Mouse (Mus musculus) G1E (cell line): Measurements from ENCODE around the gene Brca2. TPM values are rescaled to one million over a fixed set of nuclear protein-coding genes. Genes with fewer than 3 reads are reported as not detected.
A peak's percentile ranks its signal among the peaks of the same experiment; 100 is the strongest.
"Not testable (repeated sequence)": the region's sequence is repeated elsewhere in the genome, so short reads cannot be mapped to it uniquely, and the experiment has no call there.

Source experiments
- ATAC-seq: 2 replicates; pipeline ENCODE4 v1.8.0; 2016; ENCODE audit warnings: mild to moderate bottlenecking; ENCODE audit not compliant: insufficient number of reproducible peaks, poor library complexity, low FRiP score, severe bottlenecking; ENCODE audit errors: extremely low read depth
- DNase-seq: peaks from one replicate; pipeline ENCODE4 v3.0.0; 2012; ENCODE audit warnings: low spot score
- H3K27me3 ChIP-seq: 2 replicates; pipeline ENCODE4 v1.6.1; 2012; ENCODE audit warnings: mild to moderate bottlenecking, low read length, inconsistent platforms; ENCODE audit not compliant: insufficient read depth
- H3K36me3 ChIP-seq: replicated peaks from 2 replicates; pipeline ENCODE3; 2012; ENCODE audit warnings: mild to moderate bottlenecking, inconsistent platforms
- H3K4me1 ChIP-seq: 2 replicates; pipeline ENCODE4 v1.6.1; 2012; ENCODE audit warnings: low read depth, low read length, inconsistent platforms, mixed read lengths; ENCODE audit not compliant: insufficient read depth
- H3K4me3 ChIP-seq: 2 replicates; pipeline ENCODE4 v1.5.1; 2012; ENCODE audit warnings: low read depth, mild to moderate bottlenecking, inconsistent platforms, low read length, moderate library complexity, mixed read lengths
- H3K9me3 ChIP-seq: replicated peaks from 2 replicates; pipeline ENCODE4 v1.6.1; 2012; ENCODE audit warnings: inconsistent platforms
- CTCF ChIP-seq: IDR thresholded peaks from 2 replicates; pipeline ENCODE4 v1.5.1; 2012; ENCODE audit warnings: low read depth, low read length, inconsistent platforms, mixed read lengths
- GATA1 ChIP-seq: IDR thresholded peaks from 2 replicates; pipeline ENCODE4 v1.6.1; 2012; ENCODE audit warnings: borderline replicate concordance, low read length, inconsistent platforms, mixed read lengths
- GATA2 ChIP-seq: IDR thresholded peaks from 2 replicates; pipeline ENCODE4 v1.6.1; 2012; ENCODE audit warnings: low read depth, low read length, inconsistent platforms, borderline replicate concordance
- POLR2AphosphoS5 ChIP-seq: IDR thresholded peaks from 2 replicates; pipeline ENCODE4 v1.6.1; 2012; ENCODE audit warnings: low read depth, low read length, inconsistent platforms; ENCODE audit not compliant: insufficient replicate concordance
- TAL1 ChIP-seq: conservative IDR thresholded peaks from 2 replicates; pipeline ENCODE4 v1.6.1; 2012; ENCODE audit warnings: low read depth, low read length, inconsistent platforms, mixed read lengths
- polyA plus RNA-seq: library from polyadenylated mRNA; stranded (reverse); fragments of >175 nt; gene quantifications from 2 replicates; pipeline ENCODE4 v1.2.3, GENCODE M21; 2012
- total RNA-seq, 2 experiments: library from RNA; stranded (forward) in 1 of 2; stranded (reverse) in 1 of 2; fragments of 200-1000 nt in 1 of 2; fragments of >200 nt in 1 of 2; fragmentation: Nextera tagmentation in 1 of 2; gene quantifications; 2 replicates each; pipeline ENCODE4 v1.2.3; 2014 to 2017

Gene Brca2
- total RNA-seq (2014; fragmentation: Nextera tagmentation) (104 and 119 TPM in 2 replicates), total RNA-seq (2017) (31.5 and 39.7 TPM in 2 replicates), polyA plus RNA-seq (9.0 and 13.9 TPM in 2 replicates)

GRCm38 (mm10) chr5:150521937-150522866, at the start of gene Brca2:
TSS of gene Brca2 (plus strand) at chr5:150522630.
- Histone ChIP-seq H3K4me1 (peaks cover 20% of the 10 kb centered on the region), H3K36me3 (peaks cover 19% of the 10 kb centered on the region), H3K27me3 (peaks cover 7% of the 10 kb centered on the region), H3K4me3 (peak within 1 kb of the TSS; percentile 95), H3K9me3 (no peaks in the 10 kb centered on the region)
- TF ChIP-seq TAL1 = no peak
- TF ChIP-seq POLR2AphosphoS5 = no peak
- DNase-seq = peak; percentile 92
- ATAC-seq = peak; percentile 70

GRCm38 (mm10) chr5:150477364-150477763, 45.1 kb upstream of the Brca2 start:
- H3K4me3 ChIP-seq = no peak overlapping the region
- ATAC-seq (no peak), DNase-seq (no peak)
- H3K27me3 ChIP-seq = peaks cover under 1% of the 10 kb centered on the region; the same call in 1 of the 2 replicates
- TF ChIP-seq TAL1 (no peak), GATA1 (no peak), CTCF (no peak), POLR2AphosphoS5 (no peak), GATA2 (no peak)
- H3K9me3 ChIP-seq = no peaks in the 10 kb centered on the region
- no peaks in the 10 kb centered on the region for H3K4me1 ChIP-seq
- H3K36me3 ChIP-seq = no peaks in the 10 kb centered on the region

GRCm38 (mm10) chr5:150478612-150479011, 43.8 kb upstream of the Brca2 start:
- no peaks in the 10 kb centered on the region for H3K36me3 ChIP-seq
- H3K4me1 ChIP-seq = no peaks in the 10 kb centered on the region
- H3K27me3 ChIP-seq = peaks cover 3% of the 10 kb centered on the region; the same call in 1 of the 2 replicates
- no peak for DNase-seq
- no peak overlapping the region for H3K4me3 ChIP-seq
- ATAC-seq = no peak
- TF ChIP-seq GATA1 = no peak
- TF ChIP-seq GATA2 = no peak
- TF ChIP-seq POLR2AphosphoS5 = no peak
- TF ChIP-seq CTCF = no peak
- no peak for TF ChIP-seq TAL1
- no peaks in the 10 kb centered on the region for H3K9me3 ChIP-seq

GRCm38 (mm10) chr5:150485198-150485597, 37.2 kb upstream of the Brca2 start:
- Histone ChIP-seq H3K4me1 (no peaks in the 10 kb centered on the region), H3K4me3 (no peak overlapping the region), H3K27me3 (peaks cover 8% of the 10 kb centered on the region), H3K36me3 (no peaks in the 10 kb centered on the region), H3K9me3 (no peaks in the 10 kb centered on the region)
- TF ChIP-seq CTCF (0 out of 2 replicates have a peak, but pooled peaks have one; percentile 8), TAL1 (no peak), GATA2 (no peak)
- no peak for DNase-seq
- peak; percentile 45; the same call in 1 of the 2 replicates for ATAC-seq

- no peaks in the 10 kb centered on the region for H3K4me1 ChIP-seq
- DNase-seq = no peak
- H3K9me3 ChIP-seq = no peaks in the 10 kb centered on the region
- H3K4me3 ChIP-seq = no peak overlapping the region
- TF ChIP-seq POLR2AphosphoS5 (no peak), CTCF (no peak), GATA1 (no peak), GATA2 (no peak), TAL1 (no peak)
- ATAC-seq = no peak
- H3K27me3 ChIP-seq = peaks cover 5% of the 10 kb centered on the region
- H3K36me3 ChIP-seq = no peaks in the 10 kb centered on the region
These were observed 32.1 kb upstream of the Brca2 start for GRCm38 (mm10) chr5:150490285-150490684.

GRCm38 (mm10) chr5:150490821-150491220, 31.6 kb upstream of the Brca2 start:
- ATAC-seq = no peak

GRCm38 (mm10) chr5:150491573-150492173, 30.8 kb upstream of the Brca2 start:
- ATAC-seq, DNase-seq, H3K4me3 ChIP-seq, H3K27me3 ChIP-seq, H3K36me3 ChIP-seq, H3K9me3 ChIP-seq, H3K4me1 ChIP-seq: not testable (repeated sequence)

More at GRCm38 (mm10) chr5:150490821-150491220, 31.6 kb upstream of the Brca2 start:
- no peaks in the 10 kb centered on the region for H3K36me3 ChIP-seq
- TF ChIP-seq POLR2AphosphoS5 (no peak), GATA1 (no peak), TAL1 (no peak), CTCF (no peak), GATA2 (no peak)
- no peaks in the 10 kb centered on the region for H3K9me3 ChIP-seq
- H3K27me3 ChIP-seq = peaks cover 5% of the 10 kb centered on the region
- no peak for DNase-seq
- H3K4me3 ChIP-seq = no peak overlapping the region
- no peaks in the 10 kb centered on the region for H3K4me1 ChIP-seq
